Mouse (Mus musculus) thymus, adult 2 months (tissue): ENCODE data around the gene Lima1. TPM values are rescaled to one million over a fixed set of nuclear protein-coding genes. Genes with fewer than 3 reads are reported as not detected.

Experiments
- DNase-seq: peaks from one replicate; pipeline ENCODE4 v3.0.0; 2021
- H3K27ac ChIP-seq: fragments of 200-500 bp; 2 replicates; pipeline ENCODE4 v1.5.1; 2012; ENCODE audit warnings: low read length, control low read depth; ENCODE audit not compliant: control insufficient read depth, insufficient read depth
- H3K27me3 ChIP-seq: fragments of 200-500 bp; 2 replicates; pipeline ENCODE4 v1.6.1; 2012; ENCODE audit warnings: mild to moderate bottlenecking, low read length, moderate library complexity, mixed read lengths; ENCODE audit not compliant: control insufficient read depth, insufficient read depth
- H3K36me3 ChIP-seq: fragments of 200-500 bp; 2 replicates; pipeline ENCODE4 v1.6.1; 2012; ENCODE audit warnings: mild to moderate bottlenecking, low read length, moderate library complexity; ENCODE audit not compliant: control insufficient read depth, insufficient read depth
- H3K4me1 ChIP-seq: fragments of 200-500 bp; replicated peaks from 2 replicates; pipeline ENCODE4 v1.6.1; 2012; ENCODE audit warnings: low read length; ENCODE audit not compliant: control insufficient read depth, insufficient read depth
- H3K4me3 ChIP-seq: fragments of 200-500 bp; 2 replicates; pipeline ENCODE4 v1.5.1; 2012; ENCODE audit warnings: mild to moderate bottlenecking, low read length, control low read depth, moderate library complexity; ENCODE audit not compliant: control insufficient read depth, insufficient read depth
- CTCF ChIP-seq: fragments of 200-500 bp; IDR thresholded peaks from 2 replicates; pipeline ENCODE4 v1.5.1; 2012; ENCODE audit warnings: mild to moderate bottlenecking, control low read depth, low read length, moderate library complexity, borderline replicate concordance; ENCODE audit not compliant: control insufficient read depth, poor library complexity, insufficient read depth; ENCODE audit errors: extremely low read depth
- POLR2A ChIP-seq: fragments of 200-500 bp; IDR thresholded peaks from 2 replicates; pipeline ENCODE4 v1.6.1; 2012; ENCODE audit warnings: mild to moderate bottlenecking, low read length, control low read depth, moderate library complexity; ENCODE audit not compliant: control insufficient read depth, poor library complexity, insufficient read depth; ENCODE audit errors: extremely low read depth
- WGBS: fragments of 180-500 bp; shearing (Covaris S2); methylation state at CpG from one replicate; pipeline ENCODE4 v1.1.7; 2018; 5-methylcytosine and 5-hydroxymethylcytosine counted together
- polyA plus RNA-seq: library from polyadenylated mRNA; depleted of rRNA; stranded (reverse); fragments of >200 nt; gene quantifications from 2 replicates; pipeline ENCODE4 v1.2.3, GENCODE M21; 2012

Gene Lima1
- polyA plus RNA-seq, 1 experiment: 12.3 TPM

GRCm38 (mm10) chr15:99907041-99907440, 31.8 kb upstream of the Lima1 start:
- no peak for DNase-seq
- no peak overlapping the region for H3K4me3 ChIP-seq
- TF ChIP-seq CTCF (no peak), POLR2A (no peak)
- H3K27ac ChIP-seq: no peak overlapping the region
- no peaks in the 10 kb centered on the region for H3K36me3 ChIP-seq
- no peaks in the 10 kb centered on the region for H3K4me1 ChIP-seq
- H3K27me3 ChIP-seq: no peaks in the 10 kb centered on the region
- 89% methylated on average over 4 of the region's 4 CpGs for WGBS

- Histone ChIP-seq H3K27me3 (no peaks in the 10 kb centered on the region), H3K27ac (no peak overlapping the region), H3K36me3 (no peaks in the 10 kb centered on the region), H3K4me1 (no peaks in the 10 kb centered on the region), H3K4me3 (no peak overlapping the region)
- DNase-seq: no peak
- WGBS: 91% methylated on average over 9 of the region's 9 CpGs
- no peak for TF ChIP-seq POLR2A
- TF ChIP-seq CTCF: no peak
These were observed 29.6 kb upstream of the Lima1 start for GRCm38 (mm10) chr15:99904841-99905240.

GRCm38 (mm10) chr15:99904333-99904732, 29.1 kb upstream of the Lima1 start:
- Histone ChIP-seq H3K27ac (no peak overlapping the region), H3K36me3 (no peaks in the 10 kb centered on the region), H3K4me1 (no peaks in the 10 kb centered on the region), H3K27me3 (no peaks in the 10 kb centered on the region), H3K4me3 (no peak overlapping the region)
- TF ChIP-seq CTCF: no peak
- TF ChIP-seq POLR2A: no peak
- WGBS: 11% methylated on average over 4 of the region's 4 CpGs
- DNase-seq: peak; percentile 20

- Histone ChIP-seq H3K27me3 (no peaks in the 10 kb centered on the region), H3K36me3 (no peaks in the 10 kb centered on the region), H3K27ac (no peak overlapping the region), H3K4me1 (no peaks in the 10 kb centered on the region), H3K4me3 (no peak overlapping the region)
- DNase-seq: no peak
- no peak for TF ChIP-seq POLR2A
- TF ChIP-seq CTCF: no peak
- 95% methylated on average over 5 of the region's 5 CpGs for WGBS
These were observed 28.0 kb upstream of the Lima1 start for GRCm38 (mm10) chr15:99903227-99903626.

GRCm38 (mm10) chr15:99902786-99903185, 27.5 kb upstream of the Lima1 start:
- WGBS: 87% methylated on average over 5 of the region's 5 CpGs
- TF ChIP-seq POLR2A: no peak
- no peak for TF ChIP-seq CTCF
- Histone ChIP-seq H3K36me3 (no peaks in the 10 kb centered on the region), H3K27ac (no peak overlapping the region), H3K4me3 (no peak overlapping the region), H3K27me3 (no peaks in the 10 kb centered on the region), H3K4me1 (no peaks in the 10 kb centered on the region)
- no peak for DNase-seq

GRCm38 (mm10) chr15:99896621-99897020, 21.4 kb upstream of the Lima1 start:
- no peak for DNase-seq
- no peaks in the 10 kb centered on the region for H3K36me3 ChIP-seq
- no peak overlapping the region for H3K4me3 ChIP-seq
- TF ChIP-seq CTCF (no peak), POLR2A (no peak)
- H3K27me3 ChIP-seq: no peaks in the 10 kb centered on the region
- H3K27ac ChIP-seq: no peak overlapping the region
- H3K4me1 ChIP-seq: peaks cover 4% of the 10 kb centered on the region; the same call in 1 of the 2 replicates

GRCm38 (mm10) chr15:99891355-99891754, 16.1 kb upstream of the Lima1 start:
- Histone ChIP-seq H3K4me1 (peaks cover 8% of the 10 kb centered on the region), H3K4me3 (no peak overlapping the region), H3K27ac (no peak overlapping the region), H3K27me3 (no peaks in the 10 kb centered on the region), H3K36me3 (no peaks in the 10 kb centered on the region)
- DNase-seq: no peak
- TF ChIP-seq CTCF: no peak
- no peak for TF ChIP-seq POLR2A
- 55% methylated on average over 3 of the region's 3 CpGs for WGBS
